Mouse (Mus musculus) stomach, embryonic 15.5 days (tissue): ENCODE measurements around the gene Cacnb3. TPM values are rescaled to one million over a fixed set of nuclear protein-coding genes. Genes with fewer than 3 reads are reported as not detected.
A peak's percentile ranks its signal among the peaks of the same experiment; 100 is the strongest.

Experiments
- ATAC-seq: fragments of 200-750 bp; cut with Nextera tagmentation; 2 replicates; pipeline ENCODE4 v1.8.0; 2017; ENCODE audit warnings: low read depth, moderate number of reproducible peaks, moderate TSS enrichment; ENCODE audit not compliant: insufficient read depth, low FRiP score
- H3K27ac ChIP-seq: fragments of 300-500 bp; sonication (generic); 2 replicates; pipeline ENCODE4 v1.5.1; 2015; ENCODE audit warnings: mild to moderate bottlenecking, inconsistent platforms
- H3K27me3 ChIP-seq: fragments of 300-500 bp; sonication (generic); replicated peaks from 2 replicates; pipeline ENCODE4 v1.6.1; 2015; ENCODE audit warnings: inconsistent platforms
- H3K36me3 ChIP-seq: fragments of 300-500 bp; sonication (generic); 2 replicates; pipeline ENCODE4 v1.6.1; 2015; ENCODE audit warnings: inconsistent platforms
- H3K4me1 ChIP-seq: fragments of 300-500 bp; sonication (generic); 2 replicates; pipeline ENCODE4 v1.6.1; 2015; ENCODE audit warnings: inconsistent platforms
- H3K4me2 ChIP-seq: fragments of 300-500 bp; sonication (generic); 2 replicates; pipeline ENCODE4 v1.6.1; 2015; ENCODE audit warnings: mild to moderate bottlenecking, inconsistent platforms
- H3K4me3 ChIP-seq: fragments of 300-500 bp; sonication (generic); replicated peaks from 2 replicates; pipeline ENCODE4 v1.5.1; 2015; ENCODE audit warnings: inconsistent platforms
- H3K9ac ChIP-seq: fragments of 300-500 bp; sonication (generic); 2 replicates; pipeline ENCODE4 v1.6.1; 2015; ENCODE audit warnings: inconsistent platforms
- H3K9me3 ChIP-seq: fragments of 300-500 bp; sonication (generic); 2 replicates; pipeline ENCODE4 v1.6.1; 2016; ENCODE audit warnings: inconsistent platforms
- WGBS: fragments of 180-500 bp; shearing (Covaris S2); methylation state at CpG from one replicate; pipeline ENCODE4 v1.1.7; 2015; 5-methylcytosine and 5-hydroxymethylcytosine counted together
- polyA plus RNA-seq: library from polyadenylated mRNA; unstranded; fragments of >200 nt; fragmentation: Nextera tagmentation; extraction: Ambion mirVana; gene quantifications from 2 replicates; pipeline ENCODE4 v1.2.1, GENCODE M21; 2015

Gene Cacnb3
- polyA plus RNA-seq, 1 experiment from 2014 or later, result 29.0 TPM

DNA sequence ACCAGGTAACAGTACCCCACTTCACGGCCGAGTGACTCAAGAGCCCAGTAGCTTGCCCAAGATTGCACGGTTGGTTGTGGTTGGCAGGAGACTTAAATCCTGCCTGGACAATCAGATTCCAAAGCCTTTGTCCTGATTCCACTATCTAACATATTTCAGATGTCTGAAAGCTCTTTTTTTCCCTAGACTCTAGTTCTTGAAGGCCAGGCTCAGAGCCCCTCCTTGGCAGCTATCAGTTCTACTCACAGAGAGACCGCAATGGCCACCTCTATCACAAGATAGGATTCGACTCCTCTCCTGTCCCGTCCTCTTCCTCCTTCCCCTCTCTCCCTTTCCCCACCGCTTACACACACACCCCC is 28.8 kb upstream of the Cacnb3 start:
- Histone ChIP-seq H3K27ac (no peak overlapping the region), H3K4me3 (peak overlapping the region; percentile 25), H3K36me3 (peaks cover 42% of the 10 kb centered on the region), H3K4me2 (peak overlapping the region; percentile 53), H3K27me3 (no peaks in the 10 kb centered on the region), H3K4me1 (peaks cover 32% of the 10 kb centered on the region), H3K9ac (no peak overlapping the region), H3K9me3 (no peaks in the 10 kb centered on the region)
- WGBS, result 63% methylated on average over 7 of the region's 7 CpGs
- no peak for ATAC-seq

DNA sequence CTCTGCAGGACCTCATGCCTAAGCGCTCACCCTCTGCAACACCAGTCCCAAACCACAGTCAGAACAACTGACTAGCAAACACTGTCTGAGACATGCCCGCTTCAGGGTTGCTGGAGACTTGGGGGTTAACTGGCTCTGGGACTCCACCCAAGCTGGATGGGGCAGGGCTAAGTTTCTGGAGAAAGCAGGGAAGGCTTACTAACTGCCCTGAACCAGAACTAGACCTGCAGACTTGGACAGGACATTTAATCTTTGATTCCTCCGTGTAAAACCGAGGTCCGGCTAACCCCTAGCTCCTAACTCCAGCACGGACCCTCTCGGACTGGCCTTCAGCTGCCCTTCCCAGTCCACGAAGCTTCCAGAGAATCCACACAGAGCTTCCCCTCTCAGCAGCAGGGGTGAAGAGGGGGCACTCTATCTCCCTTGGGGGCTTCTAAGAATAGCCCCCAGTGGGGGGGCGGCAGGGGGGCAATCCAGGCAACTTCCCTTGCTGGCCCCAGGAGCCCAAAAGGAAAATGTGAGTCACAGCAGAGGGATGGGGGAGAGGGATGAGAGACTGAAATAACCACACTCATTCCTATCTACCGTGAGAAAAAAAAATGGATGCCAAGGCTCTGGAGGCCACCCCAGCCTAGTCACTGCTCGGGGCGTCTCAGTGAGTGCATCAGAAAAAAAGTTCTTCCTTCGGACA is 28.3 kb upstream of the Cacnb3 start:
- peak; percentile 33; the same call in 1 of the 2 replicates for ATAC-seq
- peaks cover 37% of the 10 kb centered on the region for H3K4me1 ChIP-seq

DNA sequence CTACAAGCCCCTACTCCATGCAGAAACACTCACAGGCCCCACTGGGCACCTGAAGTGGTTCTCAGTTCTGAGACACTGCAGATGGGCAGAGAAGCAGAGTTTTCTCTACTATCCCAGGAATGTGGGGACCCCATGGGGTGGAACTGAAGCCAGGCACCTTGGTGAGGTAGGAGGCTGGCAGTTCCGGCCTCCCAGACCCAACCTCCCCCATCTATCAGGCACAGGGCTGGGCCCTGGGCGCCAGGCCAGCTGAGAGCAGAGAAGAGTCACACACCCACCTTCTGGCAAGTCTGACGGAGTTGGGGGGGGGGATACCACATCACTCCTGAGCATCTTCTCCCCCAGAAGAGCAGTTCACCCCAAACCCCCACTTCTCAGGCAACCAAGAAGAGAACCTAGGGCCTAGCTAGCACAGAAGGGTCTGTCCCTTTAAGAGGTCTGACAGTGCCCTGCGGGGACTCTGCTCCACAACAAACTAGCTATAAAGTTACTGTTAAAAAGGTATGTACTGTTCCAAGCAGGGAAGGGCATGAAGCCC is 27.6 kb upstream of the Cacnb3 start:
- ATAC-seq, result no peak
- H3K9ac ChIP-seq, result no peak overlapping the region

More for the DNA sequence above, 28.3 kb upstream of the Cacnb3 start:
- Histone ChIP-seq H3K4me3 (peak overlapping the region; percentile 25), H3K9ac (no peak overlapping the region), H3K36me3 (peaks cover 37% of the 10 kb centered on the region), H3K27me3 (no peaks in the 10 kb centered on the region), H3K9me3 (no peaks in the 10 kb centered on the region), H3K27ac (peak overlapping the region; percentile 31; the same call in 1 of the 2 replicates), H3K4me2 (peak overlapping the region; percentile 53)
- 36% methylated on average over 13 of the region's 13 CpGs for WGBS

DNA sequence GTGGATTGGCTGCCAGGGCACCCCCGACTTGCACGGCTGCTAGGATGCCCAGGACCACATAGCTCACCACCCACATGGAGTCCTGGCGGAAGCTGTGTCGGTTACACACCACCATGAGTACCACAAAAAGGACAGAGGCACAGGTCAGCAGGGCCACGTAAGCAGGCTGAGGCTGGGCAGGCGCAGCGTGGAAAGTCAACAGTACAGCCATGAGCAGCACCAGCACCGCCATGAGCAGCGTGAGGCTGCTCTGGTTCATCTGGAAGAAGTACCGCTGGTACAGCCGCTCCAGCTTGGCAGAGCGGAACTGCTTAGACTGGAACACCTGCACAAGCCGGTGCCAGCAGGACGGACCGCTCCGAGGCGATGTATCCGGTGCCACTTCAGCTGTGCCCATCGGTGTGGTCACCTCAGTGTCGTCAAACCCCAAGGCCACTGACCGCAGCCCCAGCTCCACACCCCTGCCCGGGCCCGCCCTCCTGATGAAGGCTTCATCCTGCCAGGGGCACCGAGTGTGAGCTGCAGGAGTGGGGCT is 26.5 kb upstream of the Cacnb3 start:
- no peak overlapping the region for H3K4me3 ChIP-seq
- no peaks in the 10 kb centered on the region for H3K9me3 ChIP-seq
- WGBS, result 90% methylated on average over 24 of the region's 24 CpGs
- H3K36me3 ChIP-seq, result peaks cover 21% of the 10 kb centered on the region
- ATAC-seq, result no peak
- no peak overlapping the region for H3K4me2 ChIP-seq
- H3K27me3 ChIP-seq, result no peaks in the 10 kb centered on the region
- peaks cover 46% of the 10 kb centered on the region for H3K4me1 ChIP-seq
- 0 out of 2 replicates have a peak overlapping the region, but pooled peaks have one; percentile 12 for H3K9ac ChIP-seq
- no peak overlapping the region for H3K27ac ChIP-seq

More for the DNA sequence above, 27.6 kb upstream of the Cacnb3 start:
- Histone ChIP-seq H3K4me3 (peak overlapping the region; percentile 25), H3K4me1 (peaks cover 44% of the 10 kb centered on the region), H3K4me2 (peak overlapping the region; percentile 53), H3K27me3 (no peaks in the 10 kb centered on the region), H3K9me3 (no peaks in the 10 kb centered on the region), H3K36me3 (peaks cover 30% of the 10 kb centered on the region), H3K27ac (peak overlapping the region; percentile 31; the same call in 1 of the 2 replicates)
- WGBS, result 23% methylated on average over 4 of the region's 4 CpGs

DNA sequence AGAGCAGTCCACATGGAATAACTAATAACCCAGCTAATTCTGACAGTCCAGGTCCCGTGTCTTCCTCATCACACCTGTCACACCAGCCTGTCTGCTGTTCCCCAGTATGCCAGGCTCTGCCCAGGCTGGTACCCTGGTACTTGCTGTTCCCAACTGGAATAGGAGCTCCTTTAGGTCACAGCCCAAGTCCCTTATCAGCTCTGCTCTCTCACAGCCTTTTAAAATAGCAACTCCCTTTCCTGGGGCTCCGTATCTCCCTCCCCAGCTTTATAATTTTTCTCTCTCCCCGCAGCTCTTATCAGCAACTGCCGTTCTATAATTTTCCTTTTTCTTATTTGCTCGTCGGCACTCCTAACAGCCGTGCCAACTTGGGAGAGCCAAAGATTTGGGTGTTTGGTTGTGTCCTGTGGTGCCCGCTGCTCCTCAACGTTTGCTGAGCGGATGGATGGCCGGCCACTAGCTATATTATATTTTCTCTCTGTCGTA is 24.5 kb upstream of the Cacnb3 start:
- Histone ChIP-seq H3K27ac (peak overlapping the region; percentile 50), H3K27me3 (no peaks in the 10 kb centered on the region), H3K4me2 (peak overlapping the region; percentile 90; the same call in 1 of the 2 replicates), H3K9me3 (no peaks in the 10 kb centered on the region), H3K4me1 (peaks cover 53% of the 10 kb centered on the region), H3K9ac (no peak overlapping the region), H3K36me3 (peaks cover 10% of the 10 kb centered on the region), H3K4me3 (no peak overlapping the region)
- 61% methylated on average over 12 of the region's 12 CpGs for WGBS
- peak; percentile 45; the same call in 1 of the 2 replicates for ATAC-seq

DNA sequence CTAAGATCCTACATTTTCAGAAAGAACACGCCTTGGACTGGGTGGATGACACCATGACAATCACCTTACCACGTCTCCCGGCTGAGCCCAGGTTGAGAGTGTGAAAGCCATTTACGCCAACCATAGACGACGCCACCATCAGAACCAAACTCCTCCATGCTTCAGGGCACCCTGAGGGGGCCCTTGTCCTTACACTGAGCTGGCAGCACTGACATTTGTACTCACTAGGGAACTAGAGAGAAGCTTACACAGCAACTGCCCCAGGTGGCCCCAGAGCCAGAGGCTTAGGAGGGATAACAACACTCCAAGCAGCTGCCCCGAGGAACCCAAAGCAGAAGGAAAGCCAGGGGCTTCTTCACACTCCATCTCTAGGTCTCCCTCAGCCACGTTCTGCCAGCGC is 23.9 kb upstream of the Cacnb3 start:
- peak overlapping the region; percentile 50 for H3K27ac ChIP-seq
- H3K36me3 ChIP-seq, result peaks cover 10% of the 10 kb centered on the region
- no peak overlapping the region for H3K9ac ChIP-seq
- H3K27me3 ChIP-seq, result no peaks in the 10 kb centered on the region
- no peak for ATAC-seq
- WGBS, result 62% methylated on average over 9 of the region's 9 CpGs
- peak overlapping the region; percentile 79 for H3K4me3 ChIP-seq
- H3K4me1 ChIP-seq, result peaks cover 49% of the 10 kb centered on the region
- no peaks in the 10 kb centered on the region for H3K9me3 ChIP-seq
- peak overlapping the region; percentile 90 for H3K4me2 ChIP-seq

DNA sequence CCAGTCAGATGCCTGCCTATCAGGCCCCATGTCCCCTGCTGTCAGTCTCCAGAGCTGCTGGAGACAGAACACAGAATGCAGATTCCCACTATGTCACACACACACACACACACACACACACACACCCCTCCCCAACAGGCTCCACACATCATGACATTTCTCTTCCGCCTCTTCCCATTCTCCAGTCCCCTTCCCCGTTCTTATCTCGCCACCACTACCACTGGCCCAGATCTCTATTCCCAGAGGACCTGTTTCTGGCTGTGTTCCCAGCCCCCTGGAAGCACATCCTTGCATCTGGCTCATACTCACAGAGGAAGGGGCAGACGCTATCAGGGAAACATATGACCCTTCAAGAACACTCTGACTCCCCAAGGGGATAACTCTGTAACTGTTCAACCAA is 23.1 kb upstream of the Cacnb3 start:
- Histone ChIP-seq H3K36me3 (peaks cover 10% of the 10 kb centered on the region), H3K9me3 (no peaks in the 10 kb centered on the region), H3K27me3 (no peaks in the 10 kb centered on the region), H3K4me1 (peaks cover 42% of the 10 kb centered on the region), H3K9ac (no peak overlapping the region), H3K4me3 (peak overlapping the region; percentile 79), H3K4me2 (peak overlapping the region; percentile 90), H3K27ac (peak overlapping the region; percentile 96)
- 22% methylated on average over 4 of the region's 4 CpGs for WGBS
- ATAC-seq, result no peak

DNA sequence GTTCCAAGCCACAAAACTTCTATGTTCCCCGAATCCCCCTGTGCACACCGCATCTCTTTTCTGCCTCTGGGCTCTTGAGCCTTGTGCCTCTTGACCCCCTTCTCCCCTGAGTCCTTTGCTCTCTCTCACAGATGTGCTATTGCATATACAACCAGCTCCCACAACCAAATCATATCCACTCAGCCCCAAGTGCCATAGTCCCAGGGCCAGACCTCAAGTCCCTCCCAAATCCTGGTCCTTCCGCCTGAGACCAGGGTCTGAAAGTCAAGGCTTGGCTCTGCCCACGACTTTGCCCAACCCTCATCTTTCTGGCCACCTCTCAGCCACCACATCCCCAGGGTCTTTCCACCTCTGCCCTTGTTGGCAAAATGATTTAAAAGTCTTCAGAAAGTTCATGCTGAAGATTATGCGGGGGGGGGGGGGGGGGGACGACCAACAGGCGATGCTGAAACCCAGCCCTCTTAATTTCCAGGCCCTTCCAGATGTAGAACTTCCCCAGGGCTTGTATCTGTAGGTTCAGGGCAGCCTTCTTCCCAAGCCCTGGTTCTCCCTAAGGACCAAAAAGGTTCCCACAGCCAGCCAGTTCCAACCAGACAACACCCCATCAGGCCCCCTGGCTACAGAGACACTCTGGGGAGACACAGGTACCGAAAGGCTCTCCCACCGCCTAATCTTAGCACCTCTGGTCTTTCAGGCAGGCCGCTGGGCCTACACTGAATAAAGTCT is 22.4 kb upstream of the Cacnb3 start:
- peaks cover 10% of the 10 kb centered on the region for H3K36me3 ChIP-seq
- ATAC-seq, result peak; percentile 23; the same call in 1 of the 2 replicates
- WGBS, result 12% methylated on average over 9 of the region's 10 CpGs

DNA sequence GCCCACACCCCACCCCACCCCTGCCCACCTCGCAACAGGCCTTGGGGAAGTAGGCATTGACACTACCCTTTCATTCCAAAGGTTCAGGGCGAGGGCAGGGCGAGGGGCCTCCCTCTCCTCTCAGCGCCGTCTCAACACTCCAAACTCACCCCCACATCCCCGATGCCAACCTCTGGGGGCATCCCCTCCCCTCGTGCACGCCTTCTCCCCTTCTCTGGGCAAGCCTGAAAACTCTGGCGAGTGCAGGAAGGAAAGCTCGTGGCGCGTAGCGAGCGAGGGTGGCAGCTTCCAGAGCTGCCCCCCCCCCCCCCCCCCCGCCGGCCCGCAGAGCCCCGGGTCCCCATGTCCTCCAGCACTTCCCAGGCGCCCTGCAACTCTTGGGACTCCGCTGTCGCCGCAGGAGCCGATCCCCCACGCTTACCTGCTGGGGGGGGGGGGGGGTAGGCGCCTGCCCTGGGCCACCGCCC is 21.8 kb upstream of the Cacnb3 start:
- Histone ChIP-seq H3K36me3 (peaks cover 7% of the 10 kb centered on the region), H3K4me3 (peak overlapping the region; percentile 79), H3K9me3 (no peaks in the 10 kb centered on the region), H3K4me1 (peaks cover 30% of the 10 kb centered on the region), H3K9ac (peak overlapping the region; percentile 64), H3K27me3 (no peaks in the 10 kb centered on the region), H3K4me2 (peak overlapping the region; percentile 90), H3K27ac (peak overlapping the region; percentile 96)
- WGBS, result under 1% methylated on average over 9 of the region's 26 CpGs
- no peak for ATAC-seq

More for the DNA sequence above, 22.4 kb upstream of the Cacnb3 start:
- H3K27me3 ChIP-seq, result no peaks in the 10 kb centered on the region
- H3K4me3 ChIP-seq, result peak overlapping the region; percentile 79
- peak overlapping the region; percentile 64 for H3K9ac ChIP-seq
- peak overlapping the region; percentile 96 for H3K27ac ChIP-seq
- H3K4me1 ChIP-seq, result peaks cover 36% of the 10 kb centered on the region
- peak overlapping the region; percentile 90 for H3K4me2 ChIP-seq
- H3K9me3 ChIP-seq, result no peaks in the 10 kb centered on the region

DNA sequence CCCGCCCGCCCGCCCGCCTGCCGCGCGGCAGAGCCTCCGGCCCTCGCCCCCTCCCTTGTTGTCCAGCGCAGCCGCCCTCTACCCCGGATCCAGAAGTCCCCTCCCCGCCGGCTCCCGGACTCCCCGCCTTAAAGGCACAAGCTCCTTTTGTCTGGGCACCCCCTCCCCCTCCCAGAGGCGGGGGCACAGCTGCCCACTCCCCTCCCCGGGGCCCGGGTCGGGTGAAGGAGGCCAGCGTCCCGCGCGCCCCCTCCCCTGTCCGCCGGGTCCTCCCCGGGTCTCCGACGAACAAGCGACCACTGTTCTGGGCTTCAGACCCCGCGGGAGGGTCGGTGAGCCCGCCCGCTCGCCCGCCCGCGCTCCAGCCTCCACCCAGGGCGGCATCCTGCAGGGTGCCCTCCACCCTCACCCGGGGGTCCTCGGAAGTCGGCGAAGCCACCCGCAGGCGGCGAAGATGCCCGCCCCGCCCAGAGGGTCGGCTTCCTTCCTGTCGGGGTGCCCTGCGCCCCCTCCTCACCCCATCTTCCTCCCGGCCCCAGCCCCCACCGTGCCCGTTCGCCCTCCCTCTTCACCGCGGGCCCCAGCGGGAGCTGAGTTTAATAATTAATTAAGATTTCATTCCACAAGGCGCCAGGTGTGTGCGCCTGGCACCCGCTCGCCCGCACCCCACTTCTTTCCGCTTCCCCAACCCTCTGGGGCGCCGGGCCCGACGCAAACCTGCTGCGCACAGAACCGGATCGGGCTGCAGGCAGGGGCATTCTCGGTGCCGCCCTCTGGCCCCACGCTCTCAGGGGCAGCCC is 21.1 kb upstream of the Cacnb3 start, which contains the start of gene Adcy6:
TSS of gene Adcy6 (minus strand) at position 746 of the 800 bp plus-strand sequence.
- Histone ChIP-seq H3K27me3 (no peaks in the 10 kb centered on the region), H3K9ac (peak within 1 kb of the TSS; percentile 64), H3K4me3 (peak within 1 kb of the TSS; percentile 79), H3K9me3 (no peaks in the 10 kb centered on the region), H3K36me3 (no peaks in the 10 kb centered on the region), H3K4me1 (peaks cover 24% of the 10 kb centered on the region), H3K27ac (peak within 1 kb of the TSS; percentile 96), H3K4me2 (peak within 1 kb of the TSS; percentile 90)
- under 1% methylated on average over 53 of the region's 75 CpGs for WGBS
- peak; percentile 74 for ATAC-seq

DNA sequence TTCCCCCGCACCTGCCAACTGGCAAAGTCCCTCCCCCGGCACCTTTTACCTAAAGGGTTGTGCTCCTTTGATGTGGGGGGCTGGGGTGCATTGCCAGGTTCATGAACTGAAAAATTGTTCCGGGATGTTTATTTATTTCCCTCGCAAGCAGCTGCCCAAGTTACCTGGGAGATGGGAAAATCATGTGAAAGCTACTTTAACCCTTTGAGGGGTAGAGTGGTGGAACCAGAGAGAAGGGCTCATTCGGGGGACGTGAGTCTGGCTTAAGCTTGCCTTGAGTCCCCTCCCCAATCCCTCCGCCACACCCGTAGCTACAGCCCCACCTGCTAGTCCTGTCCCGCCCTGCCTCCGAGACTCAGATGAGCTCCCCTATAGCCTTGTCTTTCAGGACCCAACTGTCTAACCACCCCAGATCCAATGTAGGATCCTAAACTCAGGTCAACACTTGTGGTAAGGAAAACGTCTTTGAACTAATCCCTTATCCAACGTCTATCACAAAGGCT is 20.5 kb upstream of the Cacnb3 start:
- Histone ChIP-seq H3K27ac (peak overlapping the region; percentile 96), H3K27me3 (no peaks in the 10 kb centered on the region), H3K4me1 (peaks cover 24% of the 10 kb centered on the region), H3K36me3 (no peaks in the 10 kb centered on the region), H3K9me3 (no peaks in the 10 kb centered on the region), H3K4me2 (peak overlapping the region; percentile 90), H3K9ac (peak overlapping the region; percentile 64), H3K4me3 (peak overlapping the region; percentile 79)
- ATAC-seq, result no peak
- 4% methylated on average over 12 of the region's 12 CpGs for WGBS
